Mouse (Mus musculus) small intestine, adult 2 months (tissue): ENCODE measurements around the gene Zfp91. TPM values are rescaled to one million over a fixed set of nuclear protein-coding genes. Genes with fewer than 3 reads are reported as not detected.
"Not testable (repeated sequence)": the region's sequence is repeated elsewhere in the genome, so short reads cannot be mapped to it uniquely, and the experiment has no call there.

Source experiments
- H3K27ac ChIP-seq: fragments of 200-500 bp; 2 replicates; pipeline ENCODE4 v1.5.1; 2012; ENCODE audit warnings: low read depth, low read length, control low read depth, inconsistent platforms; ENCODE audit not compliant: insufficient read depth
- H3K27me3 ChIP-seq: fragments of 200-500 bp; 2 replicates; pipeline ENCODE4 v1.6.1; 2012; ENCODE audit warnings: mild to moderate bottlenecking, moderate library complexity, low read length, inconsistent platforms; ENCODE audit not compliant: control insufficient read depth, insufficient read depth
- H3K36me3 ChIP-seq: fragments of 200-500 bp; 2 replicates; pipeline ENCODE4 v1.6.1; 2012; ENCODE audit warnings: mild to moderate bottlenecking, low read length, control low read depth, inconsistent platforms; ENCODE audit not compliant: control insufficient read depth, insufficient read depth
- H3K4me1 ChIP-seq: fragments of 200-500 bp; 2 replicates; pipeline ENCODE4 v1.6.1; 2012; ENCODE audit warnings: low read length, inconsistent platforms, mixed read lengths; ENCODE audit not compliant: control insufficient read depth, insufficient read depth, insufficient read length
- H3K4me3 ChIP-seq: fragments of 200-500 bp; 2 replicates; pipeline ENCODE4 v1.5.1; 2012; ENCODE audit warnings: low read depth, mild to moderate bottlenecking, control low read depth, inconsistent platforms, low read length, moderate library complexity
- CTCF ChIP-seq: fragments of 200-500 bp; IDR thresholded peaks from 2 replicates; pipeline ENCODE4 v1.5.1; 2012; ENCODE audit warnings: low read depth, mild to moderate bottlenecking, control low read depth, inconsistent platforms, low read length, moderate library complexity, mixed read lengths; ENCODE audit not compliant: insufficient replicate concordance, insufficient read length; ENCODE audit errors: extremely low read depth
- POLR2A ChIP-seq: fragments of 200-500 bp; IDR thresholded peaks from 2 replicates; pipeline ENCODE4 v1.6.1; 2012; ENCODE audit warnings: low read depth, mild to moderate bottlenecking, control low read depth, inconsistent platforms, low read length, moderate library complexity
- WGBS: fragments of 180-500 bp; shearing (Covaris S2); methylation state at CpG from one replicate; pipeline ENCODE4 v1.1.7; 2018; 5-methylcytosine and 5-hydroxymethylcytosine counted together
- polyA plus RNA-seq: library from polyadenylated mRNA; depleted of rRNA; stranded (reverse); fragments of >200 nt; gene quantifications from 2 replicates; pipeline ENCODE4 v1.2.3, GENCODE M21; 2012

Gene Zfp91
- polyA plus RNA-seq, 1 experiment = 8.0 TPM

DNA sequence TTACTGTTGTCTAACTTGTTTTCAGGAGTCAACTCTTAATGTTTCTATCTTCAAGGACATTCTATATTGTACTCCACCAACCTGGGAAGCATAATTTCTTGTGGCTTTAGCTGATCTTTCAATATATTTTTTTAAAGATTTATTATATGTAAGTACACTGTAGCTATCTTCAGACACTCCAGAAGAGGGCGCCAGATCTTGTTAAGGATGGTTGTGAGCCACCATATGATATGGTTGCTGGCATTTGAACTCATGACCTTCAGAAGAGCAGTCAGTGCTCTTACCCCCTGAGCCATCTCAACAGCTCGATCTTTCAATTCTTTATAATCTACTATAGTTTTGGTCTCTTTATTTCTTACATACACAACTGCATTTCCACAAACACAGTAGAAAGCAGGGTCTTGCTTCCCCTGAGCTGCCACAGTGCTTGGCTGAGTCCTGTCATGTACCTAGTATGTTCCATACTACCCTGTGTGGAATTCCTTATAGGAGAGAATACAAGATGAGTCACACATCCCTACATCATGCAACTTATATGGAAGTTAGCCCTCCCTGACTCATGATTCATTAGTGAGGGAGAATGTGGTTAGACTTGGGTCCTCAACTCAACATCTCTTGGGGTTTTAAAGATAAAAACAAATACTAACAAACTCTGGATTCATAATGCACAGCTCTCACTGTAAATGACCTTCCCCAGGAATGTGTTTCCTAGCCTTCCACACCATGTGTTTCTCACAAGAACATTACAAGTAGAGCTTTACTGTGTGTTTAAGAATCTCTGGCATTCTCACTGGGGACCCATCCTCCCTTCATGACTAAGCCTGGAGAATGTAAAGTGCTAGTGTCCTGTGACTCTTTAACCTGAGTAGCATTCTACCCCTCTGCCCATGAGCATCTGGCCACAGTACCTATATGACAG is 33.5 kb downstream of the Zfp91 start:
- H3K4me1 ChIP-seq = peaks cover under 1% of the 10 kb centered on the region; the same call in 1 of the 2 replicates
- 68% methylated on average over 2 of the region's 2 CpGs for WGBS
- TF ChIP-seq POLR2A = no peak
- no peak for TF ChIP-seq CTCF
- no peak overlapping the region for H3K27ac ChIP-seq
- no peaks in the 10 kb centered on the region for H3K27me3 ChIP-seq
- peaks cover 17% of the 10 kb centered on the region for H3K36me3 ChIP-seq
- H3K4me3 ChIP-seq = no peak overlapping the region

DNA sequence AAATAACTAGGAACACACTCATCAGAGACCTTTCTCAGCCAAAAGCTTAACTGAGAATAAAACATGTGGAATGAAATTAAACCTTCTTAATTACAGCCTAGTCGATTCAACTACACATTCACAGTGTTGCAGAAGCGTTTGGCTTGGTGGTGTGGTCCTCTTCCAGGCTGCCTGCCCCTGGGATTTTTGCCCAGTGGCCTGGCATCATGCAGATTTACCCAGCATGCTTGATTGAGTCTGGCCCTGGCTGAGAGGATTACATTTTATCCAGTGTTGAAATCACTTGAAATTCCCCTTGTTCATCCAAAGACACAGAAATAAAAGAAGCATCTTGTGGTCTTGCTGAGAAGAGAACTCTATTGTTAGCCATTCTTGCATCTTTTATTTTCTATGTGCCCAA is 36.3 kb downstream of the Zfp91 start:
- no peaks in the 10 kb centered on the region for H3K27me3 ChIP-seq
- no peak overlapping the region for H3K4me3 ChIP-seq
- H3K27ac ChIP-seq = no peak overlapping the region
- H3K4me1 ChIP-seq = peaks cover 4% of the 10 kb centered on the region; the same call in 1 of the 2 replicates
- TF ChIP-seq POLR2A (no peak), CTCF (no peak)
- peaks cover 8% of the 10 kb centered on the region; the same call in 1 of the 2 replicates for H3K36me3 ChIP-seq
- 73% methylated on average over 2 of the region's 2 CpGs for WGBS

DNA sequence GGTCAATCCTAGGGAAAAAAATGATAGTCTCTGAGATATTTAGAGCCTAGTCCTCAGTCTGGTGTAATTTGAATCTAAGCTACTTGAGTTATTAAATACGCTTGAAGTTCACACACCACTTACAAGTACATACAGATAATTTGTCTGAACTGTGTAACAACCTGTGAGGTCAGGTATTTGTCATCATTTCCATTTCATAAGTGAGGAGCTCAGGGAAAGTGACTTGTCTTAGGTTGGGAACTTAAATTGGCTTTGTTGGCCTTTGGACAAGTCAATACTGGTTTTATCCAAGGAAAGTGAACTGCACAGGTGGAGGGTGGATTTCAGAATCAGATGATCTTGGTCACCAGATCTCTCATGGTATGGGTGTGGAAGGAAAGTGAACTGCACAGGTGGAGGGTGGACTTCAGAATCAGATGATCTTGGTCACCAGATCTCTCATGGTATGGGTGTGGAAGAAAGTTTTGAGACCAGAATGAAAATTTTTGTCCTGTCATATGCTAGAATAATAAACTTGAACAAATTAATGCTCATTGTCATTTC is 36.9 kb downstream of the Zfp91 start:
- peaks cover 4% of the 10 kb centered on the region; the same call in 1 of the 2 replicates for H3K4me1 ChIP-seq
- TF ChIP-seq CTCF (no peak), POLR2A (no peak)
- 91% methylated on average over 1 of the region's 1 CpGs for WGBS
- no peak overlapping the region for H3K27ac ChIP-seq
- H3K36me3 ChIP-seq = peaks cover 5% of the 10 kb centered on the region; the same call in 1 of the 2 replicates
- H3K4me3 ChIP-seq = no peak overlapping the region
- no peaks in the 10 kb centered on the region for H3K27me3 ChIP-seq

GRCm38 (mm10) chr19:12756286-12756685 is 39.6 kb downstream of the Zfp91 start:
- TF ChIP-seq CTCF (no peak), POLR2A (no peak)
- Histone ChIP-seq H3K4me3 (no peak overlapping the region), H3K27ac (no peak overlapping the region), H3K4me1 (peaks cover 4% of the 10 kb centered on the region; the same call in 1 of the 2 replicates), H3K36me3 (no peaks in the 10 kb centered on the region), H3K27me3 (no peaks in the 10 kb centered on the region)
- WGBS = 74% methylated on average over 3 of the region's 3 CpGs

DNA sequence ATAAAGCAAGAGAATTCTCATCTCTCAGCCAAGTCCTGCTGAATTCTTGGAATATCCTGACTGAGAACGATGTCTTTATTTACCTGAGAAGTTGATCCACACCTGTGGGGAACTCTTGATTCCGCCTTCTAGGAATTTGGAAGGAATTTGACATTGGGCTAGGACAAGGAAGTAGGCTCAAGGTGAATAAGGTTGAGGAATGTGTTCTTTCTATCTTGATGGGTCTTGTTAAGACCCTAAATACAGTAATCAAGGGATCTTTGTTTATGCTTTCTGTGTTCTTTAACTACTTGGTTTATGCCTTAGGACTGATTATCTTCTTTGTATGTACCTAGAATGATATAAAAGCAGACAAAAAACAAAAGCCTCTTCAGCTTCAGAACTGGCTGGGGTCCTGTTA is 64.0 kb downstream of the Zfp91 start:
- H3K4me1 ChIP-seq = no peaks in the 10 kb centered on the region
- TF ChIP-seq POLR2A = no peak
- TF ChIP-seq CTCF = no peak
- 78% methylated on average over 2 of the region's 2 CpGs for WGBS
- no peak overlapping the region for H3K27ac ChIP-seq
- H3K4me3 ChIP-seq = no peak overlapping the region
- no peaks in the 10 kb centered on the region for H3K27me3 ChIP-seq
- no peaks in the 10 kb centered on the region for H3K36me3 ChIP-seq

- Histone ChIP-seq H3K36me3 (no peaks in the 10 kb centered on the region), H3K4me3 (no peak overlapping the region), H3K27me3 (no peaks in the 10 kb centered on the region), H3K4me1 (no peaks in the 10 kb centered on the region), H3K27ac (no peak overlapping the region)
- WGBS = 70% methylated on average over 1 of the region's 1 CpGs
- no peak for TF ChIP-seq CTCF
- TF ChIP-seq POLR2A = no peak
Measured at GRCm38 (mm10) chr19:12731036-12731435, 64.9 kb downstream of the Zfp91 start.

- no peak for TF ChIP-seq POLR2A
- no peak for TF ChIP-seq CTCF
- Histone ChIP-seq H3K27ac (no peak overlapping the region), H3K4me1 (no peaks in the 10 kb centered on the region), H3K36me3 (no peaks in the 10 kb centered on the region), H3K4me3 (no peak overlapping the region), H3K27me3 (no peaks in the 10 kb centered on the region)
- 68% methylated on average over 1 of the region's 1 CpGs for WGBS
Measured at GRCm38 (mm10) chr19:12725851-12726250, 70.1 kb downstream of the Zfp91 start.

GRCm38 (mm10) chr19:12722308-12722707 is 73.6 kb downstream of the Zfp91 start:
- no peaks in the 10 kb centered on the region for H3K36me3 ChIP-seq
- no peaks in the 10 kb centered on the region for H3K27me3 ChIP-seq
- H3K4me1 ChIP-seq = no peaks in the 10 kb centered on the region
- no peak overlapping the region for H3K27ac ChIP-seq
- no peak overlapping the region for H3K4me3 ChIP-seq
- 88% methylated on average over 2 of the region's 3 CpGs for WGBS
- peak; percentile 45; the same call in 1 of the 2 replicates for TF ChIP-seq CTCF
- no peak for TF ChIP-seq POLR2A

- H3K36me3 ChIP-seq, H3K27ac ChIP-seq, H3K4me3 ChIP-seq, H3K4me1 ChIP-seq, H3K27me3 ChIP-seq: not testable (repeated sequence)
- 89% methylated on average over 7 of the region's 7 CpGs for WGBS
Measured at GRCm38 (mm10) chr19:12721596-12721995, 74.3 kb downstream of the Zfp91 start.

- not testable (repeated sequence) for H3K36me3 ChIP-seq, H3K27me3 ChIP-seq, H3K4me1 ChIP-seq, H3K4me3 ChIP-seq, H3K27ac ChIP-seq
- WGBS = 84% methylated on average over 5 of the region's 5 CpGs
Measured at GRCm38 (mm10) chr19:12720919-12721318, 75.0 kb downstream of the Zfp91 start.
